Mouse (Mus musculus) MEL (cell line): ENCODE measurements around the gene Sost. TPM values are rescaled to one million over a fixed set of nuclear protein-coding genes. Genes with fewer than 3 reads are reported as not detected.

Source experiments
- DNase-seq: peaks from one replicate; pipeline ENCODE4 v3.0.0; 2011; ENCODE audit warnings: low read depth, low spot score
- H3K27ac ChIP-seq: 2 replicates; pipeline ENCODE4 v1.5.1; 2012; ENCODE audit warnings: low read depth, mild to moderate bottlenecking, control low read depth, low read length, moderate library complexity; ENCODE audit not compliant: control insufficient read depth
- H3K27me3 ChIP-seq, 2 experiments: fragments of 150-350 bp in 1 of 2; sonication (generic) in 1 of 2; 2 replicates each; pipeline ENCODE4 v1.6.1; 2012; ENCODE audit warnings: low read length in 2 of 2, mild to moderate bottlenecking in 2 of 2, improper control_type of control experiment in 1 of 2, moderate library complexity in 1 of 2; ENCODE audit not compliant: insufficient read depth in 2 of 2, control insufficient read depth in 1 of 2
- H3K36me3 ChIP-seq, 2 experiments: 2 replicates each; pipeline ENCODE4 v1.6.1; 2012 to 2014; ENCODE audit warnings: low read length in 2 of 2, improper control_type of control experiment in 1 of 2, inconsistent platforms in 1 of 2, mild to moderate bottlenecking in 1 of 2; ENCODE audit not compliant: insufficient read depth in 2 of 2, control insufficient read depth in 1 of 2
- H3K4me1 ChIP-seq, 2 experiments: fragments of 150-350 bp in 1 of 2; sonication (generic) in 1 of 2; 2 replicates each; pipeline ENCODE4 v1.6.1; 2012; ENCODE audit warnings: low read length in 2 of 2, improper control_type of control experiment in 1 of 2, mild to moderate bottlenecking in 1 of 2; ENCODE audit not compliant: insufficient read depth in 2 of 2, control insufficient read depth in 1 of 2
- H3K4me3 ChIP-seq, 2 experiments: fragments of 150-350 bp in 1 of 2; sonication (generic) in 1 of 2; 2 replicates each; pipeline ENCODE4 v1.5.1; 2012; ENCODE audit warnings: low read depth in 2 of 2, low read length in 2 of 2, mild to moderate bottlenecking in 2 of 2, moderate library complexity in 2 of 2, control low read depth in 1 of 2, improper control_type of control experiment in 1 of 2; ENCODE audit not compliant: control insufficient read depth in 1 of 2, insufficient read depth in 1 of 2
- H3K79me2 ChIP-seq: 2 replicates; pipeline ENCODE4 v1.6.1; 2012; ENCODE audit warnings: mild to moderate bottlenecking, low read length, moderate library complexity; ENCODE audit not compliant: control insufficient read depth, poor library complexity, insufficient read depth
- H3K9ac ChIP-seq: 2 replicates; pipeline ENCODE4 v1.6.1; 2012; ENCODE audit warnings: low read depth, mild to moderate bottlenecking, control low read depth, low read length, moderate library complexity; ENCODE audit not compliant: control insufficient read depth, poor library complexity, severe bottlenecking
- H3K9me3 ChIP-seq: fragments of 150-350 bp; sonication (generic); replicated peaks from 2 replicates; pipeline ENCODE4 v1.6.1; 2012; ENCODE audit warnings: mild to moderate bottlenecking, low read length, improper control_type of control experiment, moderate library complexity; ENCODE audit not compliant: insufficient read depth
- BHLHE40 ChIP-seq: IDR thresholded peaks from 2 replicates; pipeline ENCODE4 v1.6.1; 2012; ENCODE audit warnings: low read depth, mild to moderate bottlenecking, inconsistent platforms, low read length, improper control_type of control experiment, borderline replicate concordance
- CHD1 ChIP-seq: IDR thresholded peaks from 2 replicates; pipeline ENCODE4 v1.6.1; 2012; ENCODE audit warnings: low read depth, mild to moderate bottlenecking, inconsistent platforms, low read length, improper control_type of control experiment
- CHD2 ChIP-seq: IDR thresholded peaks from 2 replicates; pipeline ENCODE4 v1.6.1; 2011; ENCODE audit warnings: low read length, improper control_type of control experiment
- CTCF ChIP-seq, 3 experiments: IDR thresholded peaks in 2 of 3; conservative IDR thresholded peaks in 1 of 3; 2 replicates each; pipeline ENCODE4 v1.5.1; 2011 to 2012; ENCODE audit warnings: low read length in 3 of 3, low read depth in 2 of 3, mild to moderate bottlenecking in 2 of 3, improper control_type of control experiment in 1 of 3, inconsistent platforms in 1 of 3, mixed read lengths in 1 of 3, moderate library complexity in 1 of 3; ENCODE audit not compliant: control insufficient read depth in 1 of 3, insufficient read depth in 1 of 3, poor library complexity in 1 of 3, severe bottlenecking in 1 of 3
- E2F4 ChIP-seq: IDR thresholded peaks from 2 replicates; pipeline ENCODE4 v1.6.1; 2011; ENCODE audit warnings: low read depth, low read length, improper control_type of control experiment, borderline replicate concordance
- ELF1 ChIP-seq: IDR thresholded peaks from 2 replicates; pipeline ENCODE4 v1.6.1; 2014; ENCODE audit warnings: low read depth, mild to moderate bottlenecking, inconsistent platforms, low read length, improper control_type of control experiment, moderate library complexity
- EP300 ChIP-seq, 2 experiments: IDR thresholded peaks; 2 replicates each; pipeline ENCODE4 v1.6.1; 2011; ENCODE audit warnings: improper control_type of control experiment in 2 of 2, low read length in 2 of 2, low read depth in 1 of 2, mild to moderate bottlenecking in 1 of 2
- ETS1 ChIP-seq: IDR thresholded peaks from 2 replicates; pipeline ENCODE4 v1.6.1; 2012; ENCODE audit warnings: low read depth, mild to moderate bottlenecking, inconsistent platforms, low read length, improper control_type of control experiment, moderate library complexity
- GABPA ChIP-seq: IDR thresholded peaks from 2 replicates; pipeline ENCODE4 v1.6.1; 2012; ENCODE audit warnings: low read depth, mild to moderate bottlenecking, inconsistent platforms, low read length, improper control_type of control experiment, moderate library complexity
- GATA1 ChIP-seq: IDR thresholded peaks from 2 replicates; pipeline ENCODE4 v1.6.1; 2011; ENCODE audit warnings: low read depth, low read length, improper control_type of control experiment
- HCFC1 ChIP-seq: IDR thresholded peaks from 2 replicates; pipeline ENCODE4 v1.6.1; 2012; ENCODE audit warnings: low read depth, mild to moderate bottlenecking, inconsistent platforms, low read length, improper control_type of control experiment, moderate library complexity
- JUND ChIP-seq: IDR thresholded peaks from 2 replicates; pipeline ENCODE4 v1.6.1; 2011; ENCODE audit warnings: low read depth, mild to moderate bottlenecking, improper control_type of control experiment, low read length
- MAFK ChIP-seq: IDR thresholded peaks from 2 replicates; pipeline ENCODE4 v1.6.1; 2011; ENCODE audit warnings: low read depth, mild to moderate bottlenecking, low read length, improper control_type of control experiment, borderline replicate concordance
- MAX ChIP-seq: IDR thresholded peaks from 2 replicates; pipeline ENCODE4 v1.6.1; 2011; ENCODE audit warnings: low read length, improper control_type of control experiment
- MAZ ChIP-seq: IDR thresholded peaks from 2 replicates; pipeline ENCODE4 v1.6.1; 2012; ENCODE audit warnings: low read depth, mild to moderate bottlenecking, inconsistent platforms, low read length, improper control_type of control experiment
- MEF2A ChIP-seq: IDR thresholded peaks from 2 replicates; pipeline ENCODE4 v1.6.1; 2014; ENCODE audit warnings: low read depth, mild to moderate bottlenecking, inconsistent platforms, low read length, improper control_type of control experiment; ENCODE audit not compliant: poor library complexity, insufficient replicate concordance, severe bottlenecking; ENCODE audit errors: extremely low read depth
- MXI1 ChIP-seq: IDR thresholded peaks from 2 replicates; pipeline ENCODE4 v1.6.1; 2011; ENCODE audit warnings: mild to moderate bottlenecking, low read depth, low read length, improper control_type of control experiment
- MYB ChIP-seq: IDR thresholded peaks from 2 replicates; pipeline ENCODE4 v1.6.1; 2011; ENCODE audit warnings: mild to moderate bottlenecking, low read depth, low read length, improper control_type of control experiment
- MYC ChIP-seq: IDR thresholded peaks from 2 replicates; pipeline ENCODE4 v1.6.1; 2011; ENCODE audit warnings: low read depth, mild to moderate bottlenecking, low read length, improper control_type of control experiment, moderate library complexity
- NELFE ChIP-seq: IDR thresholded peaks from 2 replicates; pipeline ENCODE4 v1.6.1; 2011; ENCODE audit warnings: low read depth, low read length, improper control_type of control experiment
- NRF1 ChIP-seq: IDR thresholded peaks from 2 replicates; pipeline ENCODE4 v1.6.1; 2014; ENCODE audit warnings: low read depth, mild to moderate bottlenecking, inconsistent platforms, low read length, improper control_type of control experiment, moderate library complexity; ENCODE audit not compliant: poor library complexity, insufficient read depth, severe bottlenecking
- POLR2A ChIP-seq, 2 experiments: IDR thresholded peaks; 2 replicates each; pipeline ENCODE4 v1.6.1; 2011 to 2012; ENCODE audit warnings: low read length in 2 of 2, mild to moderate bottlenecking in 2 of 2, control low read depth in 1 of 2, improper control_type of control experiment in 1 of 2, low read depth in 1 of 2, moderate library complexity in 1 of 2; ENCODE audit not compliant: control insufficient read depth in 1 of 2, insufficient read depth in 1 of 2, poor library complexity in 1 of 2
- POLR2AphosphoS5 ChIP-seq: IDR thresholded peaks from 2 replicates; pipeline ENCODE4 v1.6.1; 2012; ENCODE audit warnings: low read depth, borderline replicate concordance, mild to moderate bottlenecking, inconsistent platforms, low read length, moderate library complexity, mixed read lengths
- RAD21 ChIP-seq: IDR thresholded peaks from 2 replicates; pipeline ENCODE4 v1.6.1; 2011; ENCODE audit warnings: mild to moderate bottlenecking, low read depth, low read length, improper control_type of control experiment
- RCOR1 ChIP-seq: IDR thresholded peaks from 2 replicates; pipeline ENCODE4 v1.6.1; 2012; ENCODE audit warnings: low read depth, mild to moderate bottlenecking, inconsistent platforms, low read length, improper control_type of control experiment
- SIN3A ChIP-seq: IDR thresholded peaks from 2 replicates; pipeline ENCODE4 v1.6.1; 2012; ENCODE audit warnings: low read length, improper control_type of control experiment, inconsistent platforms
- SMC3 ChIP-seq: IDR thresholded peaks from 2 replicates; pipeline ENCODE4 v1.6.1; 2011; ENCODE audit warnings: low read depth, low read length, improper control_type of control experiment
- TAL1 ChIP-seq: IDR thresholded peaks from 2 replicates; pipeline ENCODE4 v1.6.1; 2012; ENCODE audit warnings: mild to moderate bottlenecking, inconsistent platforms, low read length, moderate library complexity, mixed read lengths
- TBP ChIP-seq: IDR thresholded peaks from 2 replicates; pipeline ENCODE4 v1.8.0; 2011; ENCODE audit warnings: low read depth, low read length, improper control_type of control experiment
- TCF12 ChIP-seq: IDR thresholded peaks from 2 replicates; pipeline ENCODE4 v1.6.1; 2014; ENCODE audit warnings: low read depth, mild to moderate bottlenecking, inconsistent platforms, low read length, improper control_type of control experiment, moderate library complexity
- UBTF ChIP-seq: IDR thresholded peaks from 2 replicates; pipeline ENCODE4 v1.6.1; 2012; ENCODE audit warnings: low read depth, mild to moderate bottlenecking, inconsistent platforms, low read length, improper control_type of control experiment, moderate library complexity, borderline replicate concordance; ENCODE audit not compliant: insufficient read depth
- USF1 ChIP-seq: IDR thresholded peaks from 2 replicates; pipeline ENCODE4 v1.6.1; 2014; ENCODE audit warnings: low read depth, mild to moderate bottlenecking, inconsistent platforms, low read length, improper control_type of control experiment, moderate library complexity
- USF2 ChIP-seq, 2 experiments: IDR thresholded peaks; 2 replicates each; pipeline ENCODE4 v1.6.1; 2011 to 2012; ENCODE audit warnings: improper control_type of control experiment in 2 of 2, low read length in 2 of 2, borderline replicate concordance in 1 of 2, inconsistent platforms in 1 of 2, low read depth in 1 of 2, mild to moderate bottlenecking in 1 of 2; ENCODE audit not compliant: insufficient read depth in 1 of 2
- ZC3H11A ChIP-seq: IDR thresholded peaks from 2 replicates; pipeline ENCODE4 v1.6.1; 2012; ENCODE audit warnings: low read depth, mild to moderate bottlenecking, inconsistent platforms, low read length, improper control_type of control experiment
- ZKSCAN1 ChIP-seq: IDR thresholded peaks from 2 replicates; pipeline ENCODE4 v1.6.1; 2012; ENCODE audit warnings: low read depth, mild to moderate bottlenecking, inconsistent platforms, low read length, improper control_type of control experiment, moderate library complexity
- polyA plus RNA-seq, 2 experiments: library from polyadenylated mRNA; stranded (reverse) in 1 of 2; unstranded in 1 of 2; fragments of >175 nt in 1 of 2; fragments of >200 nt in 1 of 2; gene quantifications; 2 replicates each; pipeline versions ENCODE4 v1.2.1 to v1.2.4; 2012; ENCODE audit warnings: low replicate concordance in 2 of 2, low read depth in 1 of 2; ENCODE audit not compliant: insufficient read length in 2 of 2, insufficient read depth in 1 of 2, missing spikeins in 1 of 2
- total RNA-seq: library from RNA; depleted of rRNA; stranded (reverse); fragments of 300-350 nt; gene quantifications from 2 replicates; pipeline ENCODE4 v1.2.3, GENCODE M21; 2012

Gene Sost
- total and polyA plus RNA-seq, 3 experiments, result not detected

DNA sequence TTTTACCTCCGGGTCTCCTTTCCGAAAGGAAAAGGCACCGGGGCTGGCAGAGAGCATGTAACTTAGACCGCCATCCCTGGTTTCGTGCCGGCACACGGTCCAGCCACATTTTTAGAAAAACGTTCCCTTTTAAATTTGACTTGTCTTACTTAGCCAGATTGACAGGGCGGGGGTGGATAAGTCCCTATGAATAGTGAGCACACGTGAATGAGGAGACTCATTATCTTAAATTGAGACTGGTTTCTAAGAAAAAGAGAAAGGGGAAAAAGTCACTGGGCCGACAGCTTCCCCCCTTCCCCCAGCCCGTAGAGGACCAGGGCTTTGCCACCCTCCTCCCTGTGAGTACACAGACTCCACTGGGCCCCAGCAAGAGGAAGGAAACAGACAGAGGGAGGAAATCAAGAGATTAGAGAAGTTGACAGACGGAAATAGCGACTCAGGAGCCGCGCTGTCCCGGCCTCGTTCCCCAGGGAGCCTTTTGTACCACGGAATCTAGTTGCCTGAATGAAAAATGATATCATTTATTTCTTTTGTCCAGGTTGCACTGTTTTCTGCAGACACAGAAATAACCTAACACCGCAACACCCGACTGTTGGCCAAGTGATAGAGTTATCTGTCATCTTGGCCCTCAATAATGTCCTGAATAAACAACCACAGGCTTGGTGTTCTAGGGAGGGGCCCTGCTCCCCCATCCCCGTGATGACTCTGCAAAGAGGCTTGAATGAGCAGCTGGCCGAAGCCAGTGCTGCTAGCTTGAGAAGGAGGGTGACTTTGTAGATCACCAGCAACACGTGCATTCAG, 14.1 kb downstream of the Sost start:
- Histone ChIP-seq H3K9ac (0 out of 2 replicates have a peak overlapping the region, but pooled peaks have one; percentile 3), H3K36me3 (peaks cover 0 to 22% of the 10 kb centered on the region in 2 experiments; a peak in 2 of 4 replicates), H3K27me3 (peaks cover 2 to 3% of the 10 kb centered on the region in 2 experiments), H3K4me3 (peak overlapping the region in 1 of 2 experiments; percentile 0; a peak in 2 of 4 replicates), H3K79me2 (no peaks in the 10 kb centered on the region), H3K4me1 (peaks cover 2 to 24% of the 10 kb centered on the region in 2 experiments; a peak in 3 of 4 replicates), H3K27ac (peak overlapping the region; percentile 32), H3K9me3 (no peaks in the 10 kb centered on the region)
- peak; percentile 80 for DNase-seq
- TF ChIP-seq ZC3H11A, result no peak
- no peak for TF ChIP-seq JUND
- TF ChIP-seq UBTF, result 0 out of 2 replicates have a peak, but pooled peaks have one; percentile 40
- peak; percentile 48 for TF ChIP-seq TCF12
- no peak for TF ChIP-seq USF2 (IDR thresholded peaks at IDR 0.05; ENCODE audit: borderline replicate concordance in 1 of 2, insufficient read depth in 1 of 2, low read depth in 1 of 2, low read length in 2 of 2)
- peak; percentile 89 for TF ChIP-seq TBP
- TF ChIP-seq ETS1, result peak; percentile 55; the same call in 1 of the 2 replicates
- TF ChIP-seq POLR2AphosphoS5, result no peak
- TF ChIP-seq GATA1, result peak; percentile 60
- TF ChIP-seq HCFC1, result no peak
- TF ChIP-seq MEF2A, result no peak
- TF ChIP-seq MAX, result peak; percentile 3; the same call in 1 of the 2 replicates
- no peak for TF ChIP-seq USF1
- no peak for TF ChIP-seq CHD2
- TF ChIP-seq ELF1, result no peak
- TF ChIP-seq MAFK, result no peak
- TF ChIP-seq MXI1, result no peak
- TF ChIP-seq ZKSCAN1, result no peak
- no peak for TF ChIP-seq RAD21
- TF ChIP-seq NELFE, result no peak
- TF ChIP-seq POLR2A (IDR thresholded peaks at IDR 0.05; ENCODE audit: control insufficient read depth in 1 of 2, insufficient read depth in 1 of 2, low read depth in 1 of 2, low read length in 2 of 2, poor library complexity in 1 of 2), result no peak
- TF ChIP-seq MYC, result peak; percentile 48; the same call in 1 of the 2 replicates
- 0 out of 2 replicates have a peak, but pooled peaks have one; percentile 26 for TF ChIP-seq RCOR1
- no peak for TF ChIP-seq E2F4
- no peak for TF ChIP-seq MYB
- TF ChIP-seq SMC3, result no peak
- no peak for TF ChIP-seq NRF1
- peak; percentile 79 for TF ChIP-seq TAL1
- peak; percentile 85 for TF ChIP-seq BHLHE40
- no peak for TF ChIP-seq CHD1
- TF ChIP-seq EP300 (IDR thresholded peaks at IDR 0.05; ENCODE audit: low read depth in 1 of 2, low read length in 2 of 2), result peak in 1 of 2 experiments; percentile 71
- TF ChIP-seq CTCF (IDR thresholded peaks at IDR 0.05 in 2 of 3, conservative IDR thresholded peaks at IDR 0.05 in 1 of 3; ENCODE audit: control insufficient read depth in 1 of 3, insufficient read depth in 1 of 3, low read depth in 2 of 3, low read length in 3 of 3, poor library complexity in 1 of 3, severe bottlenecking in 1 of 3), result no peak
- TF ChIP-seq MAZ, result no peak
- no peak for TF ChIP-seq GABPA
- TF ChIP-seq SIN3A, result no peak; the same call in none of the 2 replicates
